Mouse (Mus musculus) layer of hippocampus, postnatal 14 days (tissue): ENCODE data around the gene Zfp618. TPM values are rescaled to one million over a fixed set of nuclear protein-coding genes. Genes with fewer than 3 reads are reported as not detected.

Experiments
- DNase-seq, 2 experiments: peaks; one replicate each; pipeline ENCODE4 v3.0.0; 2021 to 2022; ENCODE audit warnings: low spot score in 2 of 2, mixed read lengths in 1 of 2
- total RNA-seq, 2 experiments: library from RNA; stranded (reverse); gene quantifications; 2 replicates each; pipeline ENCODE4 v1.2.3; 2021

Gene Zfp618
- total RNA-seq, 2 experiments from 2014 or later = 3.7 to 4.7 TPM

GRCm38 (mm10) chr4:62998431-62998835 lies 33.1 kb downstream of the Zfp618 start:
- no peak for DNase-seq

- DNase-seq = no peak
Observed at GRCm38 (mm10) chr4:62998908-62999307, 33.5 kb downstream of the Zfp618 start.

GRCm38 (mm10) chr4:62999321-62999720 lies 33.9 kb downstream of the Zfp618 start:
- DNase-seq = no peak

- no peak for DNase-seq
Observed at GRCm38 (mm10) chr4:62999916-63000315, 34.5 kb downstream of the Zfp618 start.

GRCm38 (mm10) chr4:63000316-63001055 lies 35.1 kb downstream of the Zfp618 start:
- DNase-seq = no peak

GRCm38 (mm10) chr4:63002386-63002785 lies 37.0 kb downstream of the Zfp618 start:
- no peak for DNase-seq

- no peak for DNase-seq
Observed at GRCm38 (mm10) chr4:63004519-63004918, 39.1 kb downstream of the Zfp618 start.

- DNase-seq = no peak
Observed at GRCm38 (mm10) chr4:63005446-63006185, 40.2 kb downstream of the Zfp618 start.

GRCm38 (mm10) chr4:63006198-63007155 lies 41.1 kb downstream of the Zfp618 start:
- no peak for DNase-seq

GRCm38 (mm10) chr4:63008206-63008605 lies 42.8 kb downstream of the Zfp618 start:
- no peak for DNase-seq

GRCm38 (mm10) chr4:63008822-63009221 lies 43.4 kb downstream of the Zfp618 start:
- no peak for DNase-seq

GRCm38 (mm10) chr4:63009821-63010220 lies 44.4 kb downstream of the Zfp618 start:
- DNase-seq = peak; percentile 54 to 78

- DNase-seq = peak; percentile 41 to 80
Observed at GRCm38 (mm10) chr4:63010226-63010625, 44.9 kb downstream of the Zfp618 start.

GRCm38 (mm10) chr4:63018616-63019015 lies 53.2 kb downstream of the Zfp618 start:
- DNase-seq = no peak

GRCm38 (mm10) chr4:63019428-63019858 lies 54.1 kb downstream of the Zfp618 start:
- DNase-seq = no peak

- no peak for DNase-seq
Observed at GRCm38 (mm10) chr4:63021034-63021700, 55.8 kb downstream of the Zfp618 start.

GRCm38 (mm10) chr4:63023465-63023864 lies 58.1 kb downstream of the Zfp618 start:
- no peak for DNase-seq

GRCm38 (mm10) chr4:63024098-63024497 lies 58.7 kb downstream of the Zfp618 start:
- no peak for DNase-seq

- DNase-seq = no peak
Observed at GRCm38 (mm10) chr4:63024734-63025256, 59.4 kb downstream of the Zfp618 start.

- no peak for DNase-seq
Observed at GRCm38 (mm10) chr4:63025306-63025705, 59.9 kb downstream of the Zfp618 start.
